In genomic region chr1:176997254-176997653, GRCm38 (mm10) we compare ENCODE assay signal across 9 mouse cellular contexts.
DNase-seq lines count a peak whose midpoint lies in the region; ATAC-seq and TF ChIP-seq lines count a peak whose summit lies in the region.
"Had no signal": no experiment of that assay in that cellular context is flagged by ENCODE, and none has a peak within 500 bp of the region (broad histone marks: within the 10 kb centered on the region; RNA-seq: fewer than 3 reads in every experiment).

No protein-coding gene starts in this region.

- TF ChIP-seq CTCF in E14TG2a.4 (conservative IDR thresholded peaks at IDR 0.05; ENCODE audit: low read length): no peak

- H3K27me3 ChIP-seq in heart, embryonic 14.5 days (ENCODE audit: control insufficient read depth, insufficient read depth, low read length): no peaks in the 10 kb centered on the region
- peaks cover 17% of the 10 kb centered on the region; the same call in 1 of the 2 replicates for H3K27me3 ChIP-seq in E14TG2a.4 (ENCODE audit: insufficient read depth, low read length)
- no peaks in the 10 kb centered on the region for H3K27me3 ChIP-seq in forebrain, embryonic 13.5 days
- H3K27me3 ChIP-seq in liver, embryonic 12.5 days (replicated peaks): no peaks in the 10 kb centered on the region

- H3K4me1 ChIP-seq in heart, embryonic 14.5 days (ENCODE audit: control insufficient read depth in 2 of 2, insufficient read depth in 2 of 2, low read length in 2 of 2): peaks cover 11 to 18% of the 10 kb centered on the region in 2 experiments
- H3K4me1 ChIP-seq in E14TG2a.4 (replicated peaks; ENCODE audit: low read depth, low read length): peaks cover 72% of the 10 kb centered on the region
- H3K4me1 ChIP-seq in forebrain, embryonic 13.5 days: peaks cover 92% of the 10 kb centered on the region
- peaks cover 36% of the 10 kb centered on the region for H3K4me1 ChIP-seq in liver, embryonic 12.5 days

- no peak for DNase-seq in heart, adult 18-20 months
- DNase-seq in frontal cortex, adult 2 months (ENCODE audit: extremely low spot score in 1 of 2, low spot score in 1 of 2): no peak
- no peak for DNase-seq in layer of hippocampus, postnatal 25 days (ENCODE audit: extremely low spot score in 1 of 2, low spot score in 1 of 2)
- DNase-seq in cerebellum, postnatal 4 days (ENCODE audit: low spot score in 2 of 2): no peak
- DNase-seq: cerebellum, adult 9-11 months had no signal

- H3K4me2 ChIP-seq in heart, embryonic 14.5 days (ENCODE audit: low read length): peak overlapping the region; percentile 60
- peak overlapping the region; percentile 56 for H3K4me2 ChIP-seq in forebrain, embryonic 13.5 days
- peak overlapping the region; percentile 52 for H3K4me2 ChIP-seq in liver, embryonic 12.5 days

- no peak overlapping the region for H3K27ac ChIP-seq in heart, embryonic 14.5 days (replicated peaks in 1 of 2; ENCODE audit: control insufficient read depth in 1 of 2, insufficient read depth in 1 of 2, low read depth in 2 of 2, low read length in 2 of 2)
- peak overlapping the region; percentile 97 for H3K27ac ChIP-seq in forebrain, embryonic 13.5 days
- H3K27ac ChIP-seq in liver, embryonic 12.5 days: no peak overlapping the region

- WGBS in heart, embryonic 14.5 days: 52% methylated on average over 6 of the region's 6 CpGs
- WGBS in forebrain, embryonic 13.5 days: 9% methylated on average over 6 of the region's 6 CpGs
- 70% methylated on average over 6 of the region's 6 CpGs for WGBS in liver, embryonic 12.5 days (ENCODE audit: insufficient replicate concordance)

- ATAC-seq in heart, embryonic 14.5 days (ENCODE audit: insufficient number of reproducible peaks, insufficient read depth, low FRiP score, low read depth): no peak
- ATAC-seq in forebrain, embryonic 13.5 days: no peak
- ATAC-seq in liver, embryonic 12.5 days: no peak

- H3K4me3 ChIP-seq in heart, embryonic 14.5 days (ENCODE audit: control insufficient read depth in 1 of 2, insufficient read depth in 1 of 2, low read depth in 1 of 2, low read length in 2 of 2): peak overlapping the region in 1 of 2 experiments; percentile 10; a peak in 1 of 4 replicates
- peak overlapping the region; percentile 76 for H3K4me3 ChIP-seq in E14TG2a.4 (replicated peaks; ENCODE audit: low read length)
- H3K4me3 ChIP-seq in forebrain, embryonic 13.5 days: 0 out of 2 replicates have a peak overlapping the region, but pooled peaks have one; percentile 24
- H3K4me3 ChIP-seq in liver, embryonic 12.5 days: no peak overlapping the region

- H3K9ac ChIP-seq in heart, embryonic 14.5 days (ENCODE audit: low read length): peak overlapping the region; percentile 16; the same call in 1 of the 2 replicates
- peak overlapping the region; percentile 63 for H3K9ac ChIP-seq in forebrain, embryonic 13.5 days
- H3K9ac ChIP-seq in liver, embryonic 12.5 days: no peak overlapping the region

- no peaks in the 10 kb centered on the region for H3K36me3 ChIP-seq in heart, embryonic 14.5 days (ENCODE audit: control insufficient read depth, insufficient read depth, low read length)
- no peaks in the 10 kb centered on the region for H3K36me3 ChIP-seq in E14TG2a.4 (ENCODE audit: insufficient read depth, low read length)
- H3K36me3 ChIP-seq in forebrain, embryonic 13.5 days (ENCODE audit: poor library complexity, severe bottlenecking): no peaks in the 10 kb centered on the region
- H3K36me3 ChIP-seq in liver, embryonic 12.5 days: no peaks in the 10 kb centered on the region

- H3K9me3 ChIP-seq in heart, embryonic 14.5 days (ENCODE audit: control insufficient read depth, low read length): no peaks in the 10 kb centered on the region
- H3K9me3 ChIP-seq in E14TG2a.4 (ENCODE audit: low read length): no peaks in the 10 kb centered on the region
- no peaks in the 10 kb centered on the region for H3K9me3 ChIP-seq in forebrain, embryonic 13.5 days (replicated peaks)
- no peaks in the 10 kb centered on the region for H3K9me3 ChIP-seq in liver, embryonic 12.5 days (replicated peaks)
